Mouse (Mus musculus): ENCODE results near the gene Blmh. TPM values are rescaled to one million over a fixed set of nuclear protein-coding genes. Genes with fewer than 3 reads are reported as not detected.

The Blmh gene
- polyA plus RNA-seq (2016; fragmentation: Nextera tagmentation; extraction: Ambion mirVana) = 190 and 192 TPM in 2 replicates

- no peaks in the 10 kb centered on the region for H3K4me1 ChIP-seq
- no peak within 1 kb of the TSS for H3K27ac ChIP-seq (replicated peaks)
- H3K9me3 ChIP-seq = no peaks in the 10 kb centered on the region
- ATAC-seq (ENCODE audit: low FRiP score, low read depth) = no peak
- WGBS = 92% methylated on average over 6 of the region's 6 CpGs
- no peak within 1 kb of the TSS for H3K9ac ChIP-seq (replicated peaks)
- H3K4me2 ChIP-seq (replicated peaks) = no peak within 1 kb of the TSS
- H3K36me3 ChIP-seq = no peaks in the 10 kb centered on the region
- H3K4me3 ChIP-seq = no peak within 1 kb of the TSS
- no peaks in the 10 kb centered on the region for H3K27me3 ChIP-seq
Observed at GRCm38 (mm10) chr11:76924759-76925236, at the start of gene Blmh. TSS of gene Blmh (plus strand) at chr11:76924809.

GRCm38 (mm10) chr11:76879816-76880215 is 44.8 kb upstream of the Blmh start:
- no peak overlapping the region for H3K4me3 ChIP-seq
- H3K9me3 ChIP-seq = no peaks in the 10 kb centered on the region
- no peaks in the 10 kb centered on the region for H3K4me1 ChIP-seq
- H3K27ac ChIP-seq (replicated peaks) = no peak overlapping the region
- no peaks in the 10 kb centered on the region; the same call in 1 of the 2 replicates for H3K27me3 ChIP-seq
- no peak for ATAC-seq (ENCODE audit: low FRiP score, low read depth)
- no peak overlapping the region for H3K4me2 ChIP-seq (replicated peaks)
- H3K9ac ChIP-seq (replicated peaks) = no peak overlapping the region
- WGBS = 86% methylated on average over 5 of the region's 5 CpGs
- H3K36me3 ChIP-seq = no peaks in the 10 kb centered on the region

- ATAC-seq (ENCODE audit: low FRiP score, low read depth) = no peak
- no peak overlapping the region for H3K4me2 ChIP-seq (replicated peaks)
- no peak overlapping the region for H3K27ac ChIP-seq (replicated peaks)
- H3K27me3 ChIP-seq = no peaks in the 10 kb centered on the region
- no peaks in the 10 kb centered on the region for H3K4me1 ChIP-seq
- no peaks in the 10 kb centered on the region for H3K9me3 ChIP-seq
- H3K4me3 ChIP-seq = no peak overlapping the region
- WGBS = 25% methylated on average over 5 of the region's 5 CpGs
- H3K9ac ChIP-seq (replicated peaks) = no peak overlapping the region
- H3K36me3 ChIP-seq = no peaks in the 10 kb centered on the region
Observed at GRCm38 (mm10) chr11:76884451-76884850, 40.2 kb upstream of the Blmh start.

DNA sequence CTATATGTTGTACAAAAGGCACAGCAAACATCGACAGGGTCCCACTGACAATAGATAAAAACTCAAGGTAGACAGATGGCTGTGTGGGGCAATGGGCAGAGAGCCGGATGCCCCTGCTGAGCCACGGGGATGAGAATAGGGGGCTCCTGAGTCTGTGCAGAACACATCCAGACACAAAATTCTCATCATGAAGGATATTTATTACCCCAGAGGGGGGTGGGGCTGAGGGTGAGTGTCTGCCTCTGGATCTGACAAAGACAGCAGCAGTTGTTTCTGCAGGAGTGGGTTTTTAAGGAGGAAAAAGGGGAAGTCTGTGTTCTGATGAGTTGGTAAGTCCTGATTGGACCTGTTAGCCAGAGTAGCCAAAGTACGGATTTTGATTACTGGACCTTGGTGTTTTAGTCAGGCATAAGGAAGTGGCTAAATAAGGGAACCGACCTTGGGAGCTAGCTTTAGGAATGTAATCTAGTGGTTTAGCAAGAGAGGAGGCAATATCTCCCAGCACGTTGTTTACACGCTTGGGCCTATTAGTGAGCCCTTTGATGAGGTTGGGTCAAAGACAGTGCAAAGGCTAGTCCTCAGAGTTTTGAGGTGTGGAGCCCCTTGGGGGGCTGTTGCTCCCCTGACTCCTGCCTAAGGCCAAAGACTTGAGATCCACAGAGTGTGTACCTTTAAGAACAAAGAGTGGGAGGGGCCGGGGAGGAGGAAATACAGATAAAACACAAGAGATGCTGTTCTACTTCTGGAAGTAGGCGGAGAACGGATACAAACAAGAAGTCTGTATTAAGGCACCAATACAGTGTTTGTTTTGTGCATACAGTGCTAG is 35.1 kb upstream of the Blmh start:
- 78% methylated on average over 10 of the region's 10 CpGs for WGBS
- no peak overlapping the region for H3K9ac ChIP-seq (replicated peaks)
- H3K27ac ChIP-seq (replicated peaks) = no peak overlapping the region
- H3K4me1 ChIP-seq = no peaks in the 10 kb centered on the region; the same call in 1 of the 2 replicates
- H3K4me3 ChIP-seq = no peak overlapping the region
- H3K36me3 ChIP-seq = no peaks in the 10 kb centered on the region
- no peak for ATAC-seq (ENCODE audit: low FRiP score, low read depth)
- no peak overlapping the region for H3K4me2 ChIP-seq (replicated peaks)
- no peaks in the 10 kb centered on the region for H3K9me3 ChIP-seq
- no peaks in the 10 kb centered on the region for H3K27me3 ChIP-seq

DNA sequence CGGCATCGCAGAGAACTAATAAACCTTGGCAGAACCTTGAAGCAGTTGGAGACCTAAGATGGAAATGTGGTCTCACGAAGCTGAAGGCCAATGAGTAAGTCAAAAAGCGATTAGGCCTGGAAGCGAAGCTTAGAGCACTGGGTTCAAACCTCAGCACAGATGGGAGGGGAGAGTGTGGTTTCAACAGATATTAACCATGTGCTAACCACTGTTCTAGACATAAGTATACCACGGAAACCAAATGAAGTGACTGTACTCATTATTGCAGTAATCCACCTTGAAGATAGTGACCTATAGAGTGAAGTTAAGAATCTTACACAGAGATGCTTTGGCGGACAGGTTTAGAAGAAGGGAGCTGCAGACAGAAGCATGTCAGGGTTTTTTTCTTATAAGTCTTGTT is 33.4 kb upstream of the Blmh start:
- H3K36me3 ChIP-seq = no peaks in the 10 kb centered on the region
- ATAC-seq (ENCODE audit: low FRiP score, low read depth) = no peak
- 91% methylated on average over 7 of the region's 7 CpGs for WGBS
- no peak overlapping the region for H3K27ac ChIP-seq (replicated peaks)
- H3K27me3 ChIP-seq = no peaks in the 10 kb centered on the region
- no peak overlapping the region for H3K4me2 ChIP-seq (replicated peaks)
- H3K4me3 ChIP-seq = no peak overlapping the region
- H3K9me3 ChIP-seq = no peaks in the 10 kb centered on the region
- no peaks in the 10 kb centered on the region; the same call in 1 of the 2 replicates for H3K4me1 ChIP-seq
- H3K9ac ChIP-seq (replicated peaks) = no peak overlapping the region

DNA sequence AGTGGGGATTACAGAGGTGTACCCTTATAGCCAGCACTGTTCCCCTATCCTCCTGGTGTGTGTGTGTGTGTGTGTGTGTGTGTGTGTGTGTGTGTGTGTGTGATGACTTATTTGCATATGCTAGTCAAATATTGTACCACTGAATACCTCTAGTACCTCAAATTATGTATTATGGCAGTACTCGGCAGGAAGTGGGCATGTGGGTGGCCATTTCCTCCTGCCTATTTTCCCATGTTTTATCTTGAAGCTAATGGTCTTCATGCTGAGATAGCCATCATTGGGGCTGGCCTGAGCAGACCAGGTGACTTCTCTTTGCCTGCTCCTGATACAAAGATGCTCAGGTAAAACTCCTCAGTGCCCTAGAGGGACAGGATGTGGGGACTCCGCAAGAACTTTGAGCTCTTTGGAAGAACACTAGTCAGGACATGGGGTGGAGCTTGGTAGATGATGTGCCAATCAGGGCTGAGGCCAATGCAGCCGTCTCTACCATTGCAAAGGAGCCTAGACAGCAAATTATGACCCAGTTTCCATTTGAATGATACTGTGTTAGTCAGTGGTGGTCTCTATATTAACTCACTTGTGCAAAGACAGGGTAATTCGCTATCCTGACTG is 32.8 kb upstream of the Blmh start:
- Histone ChIP-seq H3K36me3 (no peaks in the 10 kb centered on the region), H3K9ac (replicated peaks) (no peak overlapping the region), H3K4me3 (no peak overlapping the region), H3K9me3 (no peaks in the 10 kb centered on the region), H3K27ac (replicated peaks) (no peak overlapping the region), H3K27me3 (no peaks in the 10 kb centered on the region), H3K4me2 (replicated peaks) (no peak overlapping the region), H3K4me1 (no peaks in the 10 kb centered on the region; the same call in 1 of the 2 replicates)
- no peak for ATAC-seq (ENCODE audit: low FRiP score, low read depth)
- 85% methylated on average over 4 of the region's 4 CpGs for WGBS

DNA sequence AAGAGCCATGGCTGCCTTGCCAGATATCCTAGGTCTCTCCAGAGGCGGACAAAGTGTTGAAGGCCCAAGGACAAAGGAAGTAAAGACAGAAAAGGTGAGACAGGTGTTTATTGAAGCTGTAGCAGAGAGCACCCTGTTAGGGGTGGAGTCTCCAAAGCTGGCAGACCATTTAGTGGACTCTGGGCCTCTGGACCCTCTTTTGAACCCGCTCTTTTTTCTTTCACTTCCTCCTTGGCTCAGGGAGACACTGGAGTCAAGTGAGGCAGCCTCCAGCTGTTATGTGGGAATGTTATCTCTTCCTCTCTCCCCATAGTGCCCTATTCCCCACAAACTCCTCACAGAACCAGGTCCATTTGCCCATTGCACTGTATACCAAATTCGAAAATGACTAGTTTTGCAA is 31.6 kb upstream of the Blmh start:
- no peak overlapping the region for H3K27ac ChIP-seq (replicated peaks)
- H3K4me2 ChIP-seq (replicated peaks) = no peak overlapping the region
- no peak for ATAC-seq (ENCODE audit: low FRiP score, low read depth)
- H3K27me3 ChIP-seq = no peaks in the 10 kb centered on the region
- no peaks in the 10 kb centered on the region for H3K36me3 ChIP-seq
- whole genome bisulfite sequencing = 85% methylated on average over 3 of the region's 3 CpGs
- H3K9ac ChIP-seq (replicated peaks) = no peak overlapping the region
- H3K4me3 ChIP-seq = no peak overlapping the region
- peaks cover 4% of the 10 kb centered on the region for H3K4me1 ChIP-seq
- no peaks in the 10 kb centered on the region for H3K9me3 ChIP-seq

DNA sequence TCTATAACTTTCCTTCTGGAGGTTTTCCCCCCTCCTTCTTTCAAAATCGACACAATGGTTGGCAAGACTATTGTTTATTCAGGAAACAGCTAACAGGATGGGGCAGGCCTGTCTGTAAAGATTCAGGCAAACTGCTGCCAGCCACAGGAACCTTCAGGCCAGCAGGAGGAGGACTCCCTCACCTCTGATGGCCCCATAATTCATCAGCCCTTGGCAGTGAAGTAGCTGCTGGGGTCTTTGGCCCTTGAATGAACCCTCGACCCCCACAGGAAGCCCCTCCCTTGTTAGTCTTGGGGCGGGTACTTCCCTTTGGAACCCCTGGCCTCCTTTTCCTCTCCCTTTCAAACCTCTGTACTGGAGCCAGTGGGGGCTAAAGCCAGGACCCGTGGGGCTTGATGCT is 31.0 kb upstream of the Blmh start:
- WGBS = 65% methylated on average over 4 of the region's 4 CpGs
- H3K27ac ChIP-seq (replicated peaks) = no peak overlapping the region
- H3K27me3 ChIP-seq = no peaks in the 10 kb centered on the region

DNA sequence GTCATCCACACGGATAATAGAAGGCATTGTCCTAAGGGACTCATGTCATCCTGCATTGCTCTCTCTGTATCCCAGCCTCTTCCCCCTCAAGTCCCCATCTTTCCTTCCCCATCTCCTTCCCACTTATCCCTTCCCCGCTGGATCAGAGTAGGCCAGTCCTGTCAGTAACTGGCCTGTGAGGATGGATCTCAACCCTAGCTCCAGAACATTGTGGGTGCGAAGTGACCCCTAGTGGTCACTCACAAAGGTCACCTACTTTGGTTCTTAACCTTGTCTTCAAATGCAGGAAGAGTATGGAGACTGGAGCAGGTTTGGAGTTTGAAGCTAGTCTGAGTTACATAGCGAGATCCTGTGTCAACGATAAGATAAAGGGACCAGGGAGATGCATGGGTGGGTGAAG is 30.4 kb upstream of the Blmh start:
- H3K4me1 ChIP-seq = peaks cover 7% of the 10 kb centered on the region
- no peak overlapping the region for H3K27ac ChIP-seq (replicated peaks)
- no peaks in the 10 kb centered on the region for H3K36me3 ChIP-seq
- no peak overlapping the region for H3K9ac ChIP-seq (replicated peaks)
- no peak overlapping the region for H3K4me2 ChIP-seq (replicated peaks)
- no peaks in the 10 kb centered on the region for H3K9me3 ChIP-seq
- WGBS = 33% methylated on average over 5 of the region's 5 CpGs
- H3K27me3 ChIP-seq = no peaks in the 10 kb centered on the region
- no peak for ATAC-seq (ENCODE audit: low FRiP score, low read depth)
- no peak overlapping the region for H3K4me3 ChIP-seq

More for the DNA sequence above, 31.0 kb upstream of the Blmh start:
- H3K4me3 ChIP-seq = no peak overlapping the region
- H3K9me3 ChIP-seq = no peaks in the 10 kb centered on the region
- no peak overlapping the region for H3K4me2 ChIP-seq (replicated peaks)
- H3K36me3 ChIP-seq = no peaks in the 10 kb centered on the region
- ATAC-seq (ENCODE audit: low FRiP score, low read depth) = no peak
- H3K9ac ChIP-seq (replicated peaks) = no peak overlapping the region
- H3K4me1 ChIP-seq = peaks cover 7% of the 10 kb centered on the region

- no peaks in the 10 kb centered on the region for H3K36me3 ChIP-seq
- no peaks in the 10 kb centered on the region for H3K9me3 ChIP-seq
- no peak overlapping the region for H3K4me2 ChIP-seq (replicated peaks)
- no peak for ATAC-seq (ENCODE audit: low FRiP score, low read depth)
- H3K27ac ChIP-seq (replicated peaks) = no peak overlapping the region
- no peak overlapping the region for H3K4me3 ChIP-seq
- no peak overlapping the region for H3K9ac ChIP-seq (replicated peaks)
- H3K4me1 ChIP-seq = peaks cover 7% of the 10 kb centered on the region
- no peaks in the 10 kb centered on the region for H3K27me3 ChIP-seq
- 76% methylated on average over 6 of the region's 6 CpGs for WGBS
Observed at GRCm38 (mm10) chr11:76896360-76896759, 28.2 kb upstream of the Blmh start.

GRCm38 (mm10) chr11:76897126-76897525 is 27.5 kb upstream of the Blmh start:
- WGBS = 64% methylated on average over 1 of the region's 1 CpGs

GRCm38 (mm10) chr11:76897871-76898270 is 26.7 kb upstream of the Blmh start:
- ATAC-seq (ENCODE audit: low FRiP score, low read depth) = no peak
- H3K27ac ChIP-seq (replicated peaks) = no peak overlapping the region
- H3K27me3 ChIP-seq = no peaks in the 10 kb centered on the region
- no peaks in the 10 kb centered on the region for H3K36me3 ChIP-seq
- H3K4me3 ChIP-seq = no peak overlapping the region
- no peak overlapping the region for H3K9ac ChIP-seq (replicated peaks)
- 52% methylated on average over 3 of the region's 3 CpGs for WGBS
- peaks cover 7% of the 10 kb centered on the region for H3K4me1 ChIP-seq
- no peaks in the 10 kb centered on the region for H3K9me3 ChIP-seq
- H3K4me2 ChIP-seq (replicated peaks) = no peak overlapping the region

More at GRCm38 (mm10) chr11:76897126-76897525, 27.5 kb upstream of the Blmh start:
- Histone ChIP-seq H3K4me1 (peaks cover 7% of the 10 kb centered on the region), H3K4me2 (replicated peaks) (no peak overlapping the region), H3K9me3 (no peaks in the 10 kb centered on the region), H3K4me3 (no peak overlapping the region), H3K9ac (replicated peaks) (no peak overlapping the region), H3K27ac (replicated peaks) (no peak overlapping the region), H3K27me3 (no peaks in the 10 kb centered on the region), H3K36me3 (no peaks in the 10 kb centered on the region)
- no peak for ATAC-seq (ENCODE audit: low FRiP score, low read depth)
